Mouse (Mus musculus) ZHBTc4 (cell line): ENCODE results near the gene Smad5.

ENCODE experiments used
- DNase-seq: peaks from one replicate; pipeline ENCODE4 v3.0.0-alpha.2; 2011; ENCODE audit warnings: low read depth, low spot score

The Smad5 gene

GRCm38 (mm10) chr13:56753192-56753951 lies 50.6 kb downstream of the Smad5 start, which contains the start of gene Gm45623:
Gene Gm45623, minus strand, starts transcription at chr13:56753827.
- peak; percentile 70 for DNase-seq

GRCm38 (mm10) chr13:56755871-56756270 lies 53.1 kb downstream of the Smad5 start:
- DNase-seq, result peak; percentile 70

GRCm38 (mm10) chr13:56757201-56757600 lies 54.4 kb downstream of the Smad5 start:
- no peak for DNase-seq

- peak; percentile 90 for DNase-seq
Measured at GRCm38 (mm10) chr13:56758492-56758891, 55.7 kb downstream of the Smad5 start.

- DNase-seq, result no peak
Measured at GRCm38 (mm10) chr13:56762446-56763229, 59.8 kb downstream of the Smad5 start.

- peak; percentile 29 for DNase-seq
Measured at GRCm38 (mm10) chr13:56765284-56766032, 62.6 kb downstream of the Smad5 start.

- DNase-seq, result no peak
Measured at GRCm38 (mm10) chr13:56766211-56766610, 63.4 kb downstream of the Smad5 start.

GRCm38 (mm10) chr13:56769431-56769830 lies 66.6 kb downstream of the Smad5 start:
- DNase-seq, result no peak

GRCm38 (mm10) chr13:56770136-56770578 lies 67.3 kb downstream of the Smad5 start:
- no peak for DNase-seq

GRCm38 (mm10) chr13:56770786-56771185 lies 68.0 kb downstream of the Smad5 start:
- DNase-seq, result peak; percentile 35

- DNase-seq, result no peak
Measured at GRCm38 (mm10) chr13:56772592-56772991, 69.8 kb downstream of the Smad5 start.

- DNase-seq, result no peak
Measured at GRCm38 (mm10) chr13:56773262-56773870, 70.6 kb downstream of the Smad5 start.

GRCm38 (mm10) chr13:56774304-56774703 lies 71.5 kb downstream of the Smad5 start:
- no peak for DNase-seq

GRCm38 (mm10) chr13:56780746-56781469 lies 78.1 kb downstream of the Smad5 start:
- peak; percentile 77 for DNase-seq

- DNase-seq, result no peak
Measured at GRCm38 (mm10) chr13:56781697-56782096, 78.9 kb downstream of the Smad5 start.

GRCm38 (mm10) chr13:56782621-56783020 lies 79.8 kb downstream of the Smad5 start:
- no peak for DNase-seq

GRCm38 (mm10) chr13:56790683-56791082 lies 87.9 kb downstream of the Smad5 start:
- no peak for DNase-seq
